Mouse (Mus musculus) heart, embryonic 16.5 days (tissue): ENCODE results near the gene S100a3. TPM values are rescaled to one million over a fixed set of nuclear protein-coding genes. Genes with fewer than 3 reads are reported as not detected.

Experiments used
- ATAC-seq: fragments of 200-750 bp; cut with Nextera tagmentation; replicated peaks from 2 replicates; pipeline ENCODE4 v1.8.0; 2017; ENCODE audit warnings: moderate number of reproducible peaks; ENCODE audit not compliant: insufficient read depth, low FRiP score; ENCODE audit errors: extremely low read depth
- H3K27ac ChIP-seq: fragments of 300-500 bp; sonication (generic); 2 replicates; pipeline ENCODE4 v1.5.1; 2014; ENCODE audit warnings: mild to moderate bottlenecking, low read length, control low read depth, moderate library complexity
- H3K27me3 ChIP-seq: fragments of 300-500 bp; sonication (generic); 2 replicates; pipeline ENCODE4 v1.6.1; 2014; ENCODE audit warnings: low read length, mixed read lengths; ENCODE audit not compliant: control insufficient read depth, insufficient read depth
- H3K36me3 ChIP-seq: fragments of 300-500 bp; sonication (generic); 2 replicates; pipeline ENCODE4 v1.6.1; 2014; ENCODE audit not compliant: control insufficient read depth, insufficient read depth
- H3K4me1 ChIP-seq: fragments of 300-500 bp; sonication (generic); 2 replicates; pipeline ENCODE4 v1.6.1; 2014; ENCODE audit warnings: low read length, mixed read lengths; ENCODE audit not compliant: control insufficient read depth, insufficient read depth
- H3K4me2 ChIP-seq: fragments of 300-500 bp; sonication (generic); 2 replicates; pipeline ENCODE4 v1.6.1; 2014; ENCODE audit warnings: low read depth, mild to moderate bottlenecking, control low read depth, low read length
- H3K4me3 ChIP-seq: fragments of 300-500 bp; sonication (generic); 2 replicates; pipeline ENCODE4 v1.5.1; 2014; ENCODE audit warnings: mild to moderate bottlenecking, control low read depth, low read length
- H3K9ac ChIP-seq: fragments of 300-500 bp; sonication (generic); 2 replicates; pipeline ENCODE4 v1.6.1; 2014; ENCODE audit warnings: low read length, control low read depth
- H3K9me3 ChIP-seq: fragments of 300-500 bp; sonication (generic); replicated peaks from 2 replicates; pipeline ENCODE4 v1.6.1; 2016; ENCODE audit warnings: low read length; ENCODE audit not compliant: control insufficient read depth
- WGBS: fragments of 180-500 bp; shearing (Covaris S2); extraction: QIAGEN DNeasy Blood & Tissue Kit; methylation state at CpG from one replicate; pipeline ENCODE4 v1.1.7; 2014; 5-methylcytosine and 5-hydroxymethylcytosine counted together
- polyA plus RNA-seq: library from polyadenylated mRNA; unstranded; fragments of >200 nt; fragmentation: Nextera tagmentation; extraction: Ambion mirVana; gene quantifications from 2 replicates; pipeline ENCODE4 v1.2.1, GENCODE M21; 2015

Gene S100a3
- polyA plus RNA-seq, 1 experiment from 2014 or later, result 3.8 TPM

DNA sequence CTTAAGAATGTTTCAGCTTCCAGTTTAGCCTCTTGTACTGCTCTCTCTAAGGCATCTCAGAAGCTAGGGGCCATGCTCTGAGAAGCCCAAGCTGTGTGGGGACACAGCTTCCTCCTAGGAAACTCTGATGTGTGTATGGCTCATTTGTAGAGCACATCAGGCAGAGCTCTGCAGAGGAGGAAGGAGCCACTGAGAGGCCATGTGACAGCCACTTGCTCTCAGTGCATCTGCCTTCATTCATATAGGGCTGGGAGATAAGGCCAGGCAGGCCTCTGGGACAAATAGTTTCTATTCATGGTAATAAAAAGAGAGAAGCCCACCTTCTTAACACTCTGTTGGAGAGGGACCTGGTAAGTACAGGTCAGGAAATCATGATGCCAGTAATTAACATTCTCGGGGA, 34.1 kb downstream of the S100a3 start:
- no peak overlapping the region for H3K4me2 ChIP-seq
- 66% methylated on average over 1 of the region's 1 CpGs for WGBS
- no peaks in the 10 kb centered on the region for H3K27me3 ChIP-seq
- H3K9me3 ChIP-seq, result 0 out of 2 replicates have a peak, but pooled peaks cover 3% of the 10 kb centered on the region
- no peak overlapping the region for H3K9ac ChIP-seq
- ATAC-seq, result no peak
- no peak overlapping the region for H3K27ac ChIP-seq
- H3K4me3 ChIP-seq, result no peak overlapping the region
- H3K36me3 ChIP-seq, result no peaks in the 10 kb centered on the region
- 0 out of 2 replicates have a peak, but pooled peaks cover 2% of the 10 kb centered on the region for H3K4me1 ChIP-seq

- H3K27ac ChIP-seq, result no peak overlapping the region
- 0 out of 2 replicates have a peak, but pooled peaks cover 3% of the 10 kb centered on the region for H3K9me3 ChIP-seq
- 61% methylated on average over 5 of the region's 5 CpGs for WGBS
- H3K9ac ChIP-seq, result no peak overlapping the region
- H3K4me1 ChIP-seq, result peaks cover 5% of the 10 kb centered on the region; the same call in 1 of the 2 replicates
- H3K4me2 ChIP-seq, result no peak overlapping the region
- H3K27me3 ChIP-seq, result no peaks in the 10 kb centered on the region
- no peak for ATAC-seq
- no peaks in the 10 kb centered on the region for H3K36me3 ChIP-seq
- no peak overlapping the region for H3K4me3 ChIP-seq
These were observed 35.2 kb downstream of the S100a3 start for GRCm38 (mm10) chr3:90595556-90595955.

DNA sequence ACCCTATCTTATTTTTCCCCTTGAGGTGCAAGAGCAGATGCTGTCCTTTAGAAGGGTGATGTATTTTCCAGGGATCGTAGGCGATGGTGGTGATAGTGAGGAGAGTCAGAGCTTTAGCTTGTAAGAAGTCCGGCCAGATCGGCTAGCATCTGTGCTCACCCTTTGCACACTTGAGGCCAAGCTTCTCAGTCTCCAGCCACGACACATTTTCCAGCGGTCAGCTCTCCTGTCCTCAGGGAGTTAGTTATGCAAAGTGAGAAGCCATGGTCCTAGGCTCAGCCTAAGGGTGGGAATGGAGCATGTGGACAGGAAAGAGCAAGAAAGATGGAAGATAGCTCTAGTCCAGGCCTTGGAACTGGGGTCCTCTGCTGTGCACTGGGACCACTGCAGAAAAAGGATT, 36.4 kb downstream of the S100a3 start:
- H3K9ac ChIP-seq, result no peak overlapping the region
- no peaks in the 10 kb centered on the region for H3K36me3 ChIP-seq
- no peaks in the 10 kb centered on the region for H3K27me3 ChIP-seq
- no peak overlapping the region for H3K27ac ChIP-seq
- H3K4me2 ChIP-seq, result no peak overlapping the region
- H3K9me3 ChIP-seq, result 0 out of 2 replicates have a peak, but pooled peaks cover 3% of the 10 kb centered on the region
- H3K4me3 ChIP-seq, result no peak overlapping the region
- no peak for ATAC-seq
- 84% methylated on average over 6 of the region's 6 CpGs for WGBS
- H3K4me1 ChIP-seq, result peaks cover 7% of the 10 kb centered on the region; the same call in 1 of the 2 replicates

- Histone ChIP-seq H3K9me3 (0 out of 2 replicates have a peak, but pooled peaks cover 3% of the 10 kb centered on the region), H3K4me1 (peaks cover 7% of the 10 kb centered on the region; the same call in 1 of the 2 replicates), H3K27ac (no peak overlapping the region), H3K4me3 (no peak overlapping the region), H3K9ac (no peak overlapping the region), H3K4me2 (no peak overlapping the region), H3K27me3 (no peaks in the 10 kb centered on the region), H3K36me3 (no peaks in the 10 kb centered on the region)
- no peak for ATAC-seq
- 39% methylated on average over 6 of the region's 6 CpGs for WGBS
These were observed 37.4 kb downstream of the S100a3 start for GRCm38 (mm10) chr3:90597736-90598135.

DNA sequence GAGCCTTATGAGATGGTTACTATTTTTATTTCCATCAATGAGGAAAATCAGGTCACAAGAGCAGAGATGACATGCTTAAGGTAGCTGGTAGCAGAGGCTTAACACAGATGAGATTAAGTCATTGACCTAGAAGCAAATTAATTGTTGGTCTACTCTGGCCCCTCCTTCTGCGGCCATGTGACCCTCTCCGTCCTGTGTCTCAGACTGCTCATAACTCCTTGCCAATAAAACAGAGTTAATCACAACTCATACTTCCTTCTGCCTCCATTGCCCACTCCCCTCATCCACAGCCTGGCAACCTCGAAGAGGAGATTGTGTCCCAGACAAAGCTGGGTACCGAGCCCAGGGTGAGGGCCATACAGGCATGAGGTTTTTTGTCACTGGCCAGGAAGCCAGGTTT, 37.8 kb downstream of the S100a3 start:
- no peak overlapping the region for H3K9ac ChIP-seq
- WGBS, result 78% methylated on average over 4 of the region's 4 CpGs
- no peak overlapping the region for H3K4me2 ChIP-seq
- no peak for ATAC-seq
- H3K4me3 ChIP-seq, result no peak overlapping the region
- 0 out of 2 replicates have a peak, but pooled peaks cover 3% of the 10 kb centered on the region for H3K9me3 ChIP-seq
- no peak overlapping the region for H3K27ac ChIP-seq
- H3K36me3 ChIP-seq, result no peaks in the 10 kb centered on the region
- peaks cover 7% of the 10 kb centered on the region; the same call in 1 of the 2 replicates for H3K4me1 ChIP-seq
- no peaks in the 10 kb centered on the region for H3K27me3 ChIP-seq

GRCm38 (mm10) chr3:90599401-90599800, 39.0 kb downstream of the S100a3 start:
- H3K27ac ChIP-seq, result no peak overlapping the region
- H3K27me3 ChIP-seq, result no peaks in the 10 kb centered on the region
- no peaks in the 10 kb centered on the region for H3K36me3 ChIP-seq
- H3K4me3 ChIP-seq, result no peak overlapping the region
- ATAC-seq, result no peak
- H3K9ac ChIP-seq, result no peak overlapping the region
- no peak overlapping the region for H3K4me2 ChIP-seq
- H3K9me3 ChIP-seq, result no peaks in the 10 kb centered on the region
- 51% methylated on average over 3 of the region's 3 CpGs for WGBS
- H3K4me1 ChIP-seq, result peaks cover 14% of the 10 kb centered on the region; the same call in 1 of the 2 replicates

DNA sequence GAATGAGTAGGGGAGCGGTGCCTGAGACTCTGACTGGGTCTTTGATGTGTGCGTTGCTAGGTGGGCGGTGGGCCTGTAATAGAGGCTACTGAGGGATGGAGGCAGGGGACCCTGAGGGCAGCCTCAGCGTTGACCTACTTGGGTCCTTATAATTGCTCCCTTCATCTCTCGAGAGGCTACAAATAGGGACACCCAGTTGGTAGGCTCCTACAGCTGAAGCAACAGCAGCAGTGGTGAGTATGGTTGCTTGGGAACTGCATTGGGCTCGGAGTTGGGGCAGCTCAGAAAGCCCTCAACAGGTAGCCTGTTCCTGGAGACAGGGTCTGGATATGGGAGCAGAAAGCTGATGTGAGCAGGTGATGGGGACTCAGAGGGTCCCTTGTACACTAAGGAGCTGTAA, 39.7 kb downstream of the S100a3 start:
- no peak overlapping the region for H3K4me2 ChIP-seq
- ATAC-seq, result no peak
- H3K4me1 ChIP-seq, result peaks cover 20% of the 10 kb centered on the region
- no peak overlapping the region for H3K9ac ChIP-seq
- H3K27ac ChIP-seq, result no peak overlapping the region
- 82% methylated on average over 6 of the region's 6 CpGs for WGBS
- no peak overlapping the region for H3K4me3 ChIP-seq
- no peaks in the 10 kb centered on the region for H3K27me3 ChIP-seq
- H3K9me3 ChIP-seq, result no peaks in the 10 kb centered on the region
- H3K36me3 ChIP-seq, result no peaks in the 10 kb centered on the region

DNA sequence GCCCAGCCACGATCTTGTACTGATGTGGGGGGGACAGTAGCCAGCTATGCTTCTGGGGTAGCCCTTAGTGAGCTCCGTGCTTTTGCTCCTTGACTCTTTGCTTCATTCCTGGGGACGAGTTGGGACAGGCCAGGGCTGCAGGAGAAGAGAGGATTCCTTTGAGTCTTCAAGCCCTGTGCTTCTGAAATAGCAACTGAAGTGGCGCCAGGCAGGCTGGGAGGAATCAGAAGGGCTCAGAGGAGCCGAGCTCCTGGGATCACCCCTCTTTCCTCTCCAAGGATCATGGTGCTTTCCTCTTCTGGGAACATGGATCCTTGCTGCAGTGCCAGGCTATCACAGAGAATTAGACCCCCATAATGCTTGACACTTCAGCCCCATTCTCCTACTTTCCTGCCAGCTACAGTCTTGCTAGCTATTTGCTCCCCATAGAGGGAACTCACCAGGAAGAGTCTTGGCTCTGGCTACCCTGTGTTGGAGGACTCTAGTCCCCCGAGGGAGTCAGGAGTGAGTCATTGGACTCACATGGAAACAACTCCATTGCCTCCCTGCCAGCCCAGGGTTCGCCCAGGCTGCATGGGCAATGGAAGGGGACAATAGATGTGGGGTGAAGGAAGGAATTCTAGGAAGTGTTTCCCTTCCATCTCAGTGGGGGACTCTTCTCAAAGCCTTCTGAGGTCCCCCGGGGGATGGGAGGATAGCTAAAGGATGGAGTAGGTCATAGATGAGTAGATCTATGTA, 40.2 kb downstream of the S100a3 start:
- no peak for ATAC-seq
- Histone ChIP-seq H3K27ac (no peak overlapping the region), H3K4me1 (peaks cover 20% of the 10 kb centered on the region)

DNA sequence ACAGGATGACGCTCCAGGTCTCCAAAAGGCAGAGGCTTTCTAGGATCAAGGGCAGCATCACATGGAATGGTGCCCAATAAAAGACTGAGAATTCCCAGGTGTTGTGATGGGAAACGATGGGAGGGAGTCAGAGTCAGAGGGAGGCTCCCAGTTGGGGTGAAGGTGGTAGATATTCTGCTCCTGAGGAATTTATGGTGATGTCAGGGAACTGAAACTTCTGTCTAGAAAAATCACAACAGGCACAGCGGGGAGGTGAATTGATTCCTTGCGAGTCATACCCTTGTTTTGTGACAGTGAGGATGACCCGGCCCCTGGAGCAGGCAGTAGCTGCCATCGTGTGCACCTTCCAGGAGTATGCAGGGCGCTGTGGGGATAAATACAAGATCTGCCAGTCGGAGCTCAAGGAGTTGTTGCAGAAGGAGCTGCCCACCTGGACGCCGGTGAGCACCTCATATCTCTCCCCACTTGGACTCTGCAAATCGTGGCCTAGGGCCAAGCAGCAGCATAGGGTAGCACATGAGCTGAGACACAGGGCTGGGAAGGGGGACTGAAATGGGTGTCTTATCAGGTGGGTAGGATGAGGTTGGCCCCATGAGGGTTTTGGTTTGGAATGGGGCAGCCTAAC, 41.2 kb downstream of the S100a3 start, which contains the start of gene Gm42674:
Gm42674 (plus strand) TSS at position 419 of the 625 bp plus-strand sequence.
- Histone ChIP-seq H3K36me3 (no peaks in the 10 kb centered on the region), H3K4me2 (no peak within 1 kb of the TSS), H3K27ac (no peak within 1 kb of the TSS), H3K9me3 (no peaks in the 10 kb centered on the region), H3K27me3 (no peaks in the 10 kb centered on the region), H3K4me1 (peaks cover 20% of the 10 kb centered on the region), H3K9ac (no peak within 1 kb of the TSS), H3K4me3 (no peak within 1 kb of the TSS)
- 57% methylated on average over 11 of the region's 11 CpGs for WGBS
- ATAC-seq, result no peak

More for the DNA sequence above, 40.2 kb downstream of the S100a3 start:
- Histone ChIP-seq H3K36me3 (no peaks in the 10 kb centered on the region), H3K27me3 (no peaks in the 10 kb centered on the region), H3K9ac (no peak overlapping the region), H3K4me2 (no peak overlapping the region), H3K4me3 (no peak overlapping the region), H3K9me3 (no peaks in the 10 kb centered on the region)
- 59% methylated on average over 8 of the region's 8 CpGs for WGBS
